Mouse (Mus musculus) lung, embryonic 16.5 days (tissue): ENCODE measurements at regions not wholly inside any gene's neighbourhood (a gene's known extent, or its start where the extent isn't known, plus 50 kb on each side); places are given as distances from the start of the nearest gene placed in this dataset.

ENCODE experiments used
- ATAC-seq: fragments of 200-750 bp; cut with Nextera tagmentation; 2 replicates; pipeline ENCODE4 v1.8.0; 2017; ENCODE audit warnings: low read depth, mild to moderate bottlenecking, moderate library complexity
- H3K27ac ChIP-seq: fragments of 300-500 bp; sonication (generic); 2 replicates; pipeline ENCODE4 v1.5.1; 2014; ENCODE audit warnings: mild to moderate bottlenecking, control low read depth, low read length
- H3K27me3 ChIP-seq: fragments of 300-500 bp; sonication (generic); 2 replicates; pipeline ENCODE4 v1.6.1; 2014; ENCODE audit warnings: low read depth, low read length, mixed read lengths; ENCODE audit not compliant: control insufficient read depth, insufficient read depth
- H3K36me3 ChIP-seq: fragments of 300-500 bp; sonication (generic); 2 replicates; pipeline ENCODE4 v1.6.1; 2014; ENCODE audit warnings: low read length; ENCODE audit not compliant: control insufficient read depth, insufficient read depth
- H3K4me1 ChIP-seq: fragments of 300-500 bp; sonication (generic); replicated peaks from 2 replicates; pipeline ENCODE4 v1.6.1; 2014; ENCODE audit warnings: low read length, mixed read lengths; ENCODE audit not compliant: control insufficient read depth, insufficient read depth
- H3K4me2 ChIP-seq: fragments of 300-500 bp; sonication (generic); 2 replicates; pipeline ENCODE4 v1.6.1; 2014; ENCODE audit warnings: low read depth, low read length, control low read depth
- H3K4me3 ChIP-seq: fragments of 300-500 bp; sonication (generic); 2 replicates; pipeline ENCODE4 v1.5.1; 2014; ENCODE audit warnings: mild to moderate bottlenecking, low read length, control low read depth
- H3K9ac ChIP-seq: fragments of 300-500 bp; sonication (generic); 2 replicates; pipeline ENCODE4 v1.6.1; 2014; ENCODE audit warnings: low read length, control low read depth
- H3K9me3 ChIP-seq: fragments of 300-500 bp; sonication (generic); 2 replicates; pipeline ENCODE4 v1.6.1; 2016; ENCODE audit warnings: low read length; ENCODE audit not compliant: control insufficient read depth
- WGBS: fragments of 180-500 bp; shearing (Covaris S2); extraction: QIAGEN DNeasy Blood & Tissue Kit; methylation state at CpG from one replicate; pipeline ENCODE4 v1.1.7; 2014; 5-methylcytosine and 5-hydroxymethylcytosine counted together

GRCm38 (mm10) chr2:51566554-51567246, 60.6 kb upstream of the Tas2r134 start:
- H3K9me3 ChIP-seq = no peaks in the 10 kb centered on the region
- 63% methylated on average over 7 of the region's 7 CpGs for WGBS
- no peaks in the 10 kb centered on the region for H3K27me3 ChIP-seq
- H3K4me1 ChIP-seq = peaks cover 4% of the 10 kb centered on the region
- H3K9ac ChIP-seq = no peak overlapping the region
- H3K4me2 ChIP-seq = no peak overlapping the region
- H3K27ac ChIP-seq = no peak overlapping the region
- no peaks in the 10 kb centered on the region for H3K36me3 ChIP-seq
- ATAC-seq = no peak
- no peak overlapping the region for H3K4me3 ChIP-seq

- Histone ChIP-seq H3K27me3 (no peaks in the 10 kb centered on the region), H3K27ac (no peak overlapping the region), H3K4me1 (peaks cover 4% of the 10 kb centered on the region), H3K9me3 (no peaks in the 10 kb centered on the region), H3K36me3 (no peaks in the 10 kb centered on the region), H3K4me3 (no peak overlapping the region), H3K9ac (no peak overlapping the region), H3K4me2 (no peak overlapping the region)
- ATAC-seq = no peak
- WGBS = 53% methylated on average over 5 of the region's 5 CpGs
Observed at GRCm38 (mm10) chr2:51563881-51564280, 63.4 kb upstream of the Tas2r134 start.

- peaks cover 4% of the 10 kb centered on the region for H3K4me1 ChIP-seq
Observed at GRCm38 (mm10) chr2:51563240-51563639, 64.1 kb upstream of the Tas2r134 start.

GRCm38 (mm10) chr2:51550863-51551262, 76.4 kb upstream of the Tas2r134 start:
- WGBS = 43% methylated on average over 7 of the region's 7 CpGs
- no peaks in the 10 kb centered on the region for H3K36me3 ChIP-seq
- no peaks in the 10 kb centered on the region for H3K9me3 ChIP-seq
- no peak overlapping the region for H3K27ac ChIP-seq
- no peak overlapping the region for H3K9ac ChIP-seq
- no peak for ATAC-seq
- H3K4me1 ChIP-seq = no peaks in the 10 kb centered on the region
- H3K4me3 ChIP-seq = no peak overlapping the region
- no peak overlapping the region for H3K4me2 ChIP-seq
- H3K27me3 ChIP-seq = no peaks in the 10 kb centered on the region

More at GRCm38 (mm10) chr2:51563240-51563639, 64.1 kb upstream of the Tas2r134 start:
- Histone ChIP-seq H3K27ac (no peak overlapping the region), H3K36me3 (no peaks in the 10 kb centered on the region), H3K9me3 (no peaks in the 10 kb centered on the region), H3K4me3 (no peak overlapping the region), H3K4me2 (no peak overlapping the region), H3K27me3 (no peaks in the 10 kb centered on the region), H3K9ac (no peak overlapping the region)
- ATAC-seq = peak; percentile 59
- 61% methylated on average over 1 of the region's 1 CpGs for WGBS

- 84% methylated on average over 5 of the region's 5 CpGs for WGBS
- Histone ChIP-seq H3K9ac (no peak overlapping the region), H3K4me3 (no peak overlapping the region), H3K27me3 (no peaks in the 10 kb centered on the region), H3K36me3 (no peaks in the 10 kb centered on the region), H3K4me1 (no peaks in the 10 kb centered on the region), H3K9me3 (no peaks in the 10 kb centered on the region), H3K4me2 (no peak overlapping the region), H3K27ac (no peak overlapping the region)
- no peak for ATAC-seq
Observed at GRCm38 (mm10) chr2:51549125-51549524, 78.2 kb upstream of the Tas2r134 start.

- no peaks in the 10 kb centered on the region for H3K27me3 ChIP-seq
- H3K4me3 ChIP-seq = no peak overlapping the region
- 97% methylated on average over 3 of the region's 3 CpGs for WGBS
- no peak for ATAC-seq
- H3K9ac ChIP-seq = no peak overlapping the region
- H3K36me3 ChIP-seq = no peaks in the 10 kb centered on the region
- no peak overlapping the region for H3K27ac ChIP-seq
- no peaks in the 10 kb centered on the region for H3K4me1 ChIP-seq
- no peak overlapping the region for H3K4me2 ChIP-seq
- no peaks in the 10 kb centered on the region for H3K9me3 ChIP-seq
Observed at GRCm38 (mm10) chr2:51546181-51546580, 81.1 kb upstream of the Tas2r134 start.

GRCm38 (mm10) chr2:51543949-51544348, 83.4 kb upstream of the Tas2r134 start:
- H3K4me2 ChIP-seq = no peak overlapping the region
- H3K4me3 ChIP-seq = no peak overlapping the region
- ATAC-seq = no peak
- H3K36me3 ChIP-seq = no peaks in the 10 kb centered on the region
- 33% methylated on average over 1 of the region's 1 CpGs for WGBS
- no peak overlapping the region for H3K27ac ChIP-seq
- H3K4me1 ChIP-seq = no peaks in the 10 kb centered on the region
- no peaks in the 10 kb centered on the region for H3K9me3 ChIP-seq
- H3K27me3 ChIP-seq = no peaks in the 10 kb centered on the region
- no peak overlapping the region for H3K9ac ChIP-seq

- no peak overlapping the region for H3K4me3 ChIP-seq
- H3K36me3 ChIP-seq = no peaks in the 10 kb centered on the region
- no peaks in the 10 kb centered on the region for H3K27me3 ChIP-seq
- 74% methylated on average over 4 of the region's 4 CpGs for WGBS
- no peaks in the 10 kb centered on the region for H3K9me3 ChIP-seq
- no peak for ATAC-seq
- H3K27ac ChIP-seq = no peak overlapping the region
- H3K4me1 ChIP-seq = no peaks in the 10 kb centered on the region
- H3K9ac ChIP-seq = no peak overlapping the region
- H3K4me2 ChIP-seq = no peak overlapping the region
Observed at GRCm38 (mm10) chr2:51542272-51542671, 85.0 kb upstream of the Tas2r134 start.

GRCm38 (mm10) chr2:51532709-51533414, 94.4 kb upstream of the Tas2r134 start:
- no peak overlapping the region for H3K4me2 ChIP-seq
- no peaks in the 10 kb centered on the region for H3K36me3 ChIP-seq
- peak; percentile 67 for ATAC-seq
- no peaks in the 10 kb centered on the region; the same call in 1 of the 2 replicates for H3K27me3 ChIP-seq
- no peaks in the 10 kb centered on the region for H3K9me3 ChIP-seq
- no peak overlapping the region for H3K9ac ChIP-seq
- H3K4me3 ChIP-seq = no peak overlapping the region
- peak overlapping the region; percentile 47; the same call in 1 of the 2 replicates for H3K27ac ChIP-seq
- H3K4me1 ChIP-seq = peaks cover 20% of the 10 kb centered on the region
- 33% methylated on average over 11 of the region's 11 CpGs for WGBS
